Mouse (Mus musculus) liver, postnatal 0 days (tissue): ENCODE results near the gene Gm37240. TPM values are rescaled to one million over a fixed set of nuclear protein-coding genes. Genes with fewer than 3 reads are reported as not detected.

ENCODE experiments used
- ATAC-seq: fragments of 200-750 bp; cut with Nextera tagmentation; 2 replicates; pipeline ENCODE4 v1.8.0; 2017; ENCODE audit warnings: mild to moderate bottlenecking, moderate library complexity
- DNase-seq: peaks from one replicate; pipeline ENCODE4 v3.0.0-alpha.2; 2016
- H3K27ac ChIP-seq: fragments of 300-500 bp; sonication (generic); 2 replicates; pipeline ENCODE4 v1.5.1; 2014; ENCODE audit warnings: antibody characterized with exemption, moderate library complexity, mild to moderate bottlenecking, low read depth
- H3K27me3 ChIP-seq: fragments of 300-500 bp; sonication (generic); 2 replicates; pipeline ENCODE4 v1.6.1; 2014; ENCODE audit warnings: low read length, control low read depth, mixed read lengths; ENCODE audit not compliant: insufficient read depth
- H3K36me3 ChIP-seq: fragments of 300-500 bp; sonication (generic); replicated peaks from 2 replicates; pipeline ENCODE4 v1.6.1; 2014; ENCODE audit warnings: mild to moderate bottlenecking, control low read depth, low read length, moderate library complexity, mixed read lengths; ENCODE audit not compliant: insufficient read depth
- H3K4me1 ChIP-seq: fragments of 300-500 bp; sonication (generic); 2 replicates; pipeline ENCODE4 v1.6.1; 2014; ENCODE audit warnings: antibody characterized with exemption, mild to moderate bottlenecking, control low read depth; ENCODE audit not compliant: insufficient read depth
- H3K4me2 ChIP-seq: fragments of 300-500 bp; sonication (generic); 2 replicates; pipeline ENCODE4 v1.6.1; 2014; ENCODE audit warnings: low read depth, mild to moderate bottlenecking, low read length, moderate library complexity, mixed read lengths
- H3K4me3 ChIP-seq: fragments of 300-500 bp; sonication (generic); 2 replicates; pipeline ENCODE4 v1.5.1; 2014; ENCODE audit warnings: low read depth, low read length
- H3K9ac ChIP-seq: fragments of 300-500 bp; sonication (generic); replicated peaks from 2 replicates; pipeline ENCODE4 v1.6.1; 2014; ENCODE audit warnings: mild to moderate bottlenecking, moderate library complexity
- H3K9me3 ChIP-seq: fragments of 300-500 bp; sonication (generic); 2 replicates; pipeline ENCODE4 v1.6.1; 2016; ENCODE audit warnings: mild to moderate bottlenecking, control low read depth, low read length, mixed read lengths
- CTCF ChIP-seq: sonication (generic); IDR thresholded peaks from 2 replicates; pipeline ENCODE4 v1.5.1; 2016; ENCODE audit warnings: antibody characterized with exemption, low read depth
- EP300 ChIP-seq: IDR thresholded peaks from 2 replicates; pipeline ENCODE4 v1.6.1; 2016; ENCODE audit warnings: antibody characterized with exemption, low read depth, mild to moderate bottlenecking
- WGBS: fragments of 180-500 bp; shearing (Covaris S2); extraction: QIAGEN DNeasy Blood & Tissue Kit; methylation state at CpG from one replicate; pipeline ENCODE4 v1.1.7; 2014; ENCODE audit not compliant: insufficient replicate concordance; 5-methylcytosine and 5-hydroxymethylcytosine counted together
- polyA plus RNA-seq: library from polyadenylated mRNA; unstranded; fragments of >200 nt; fragmentation: Nextera tagmentation; extraction: Ambion mirVana; gene quantifications from 2 replicates; pipeline ENCODE4 v1.2.1, GENCODE M21; 2015

Gm37240 gene
- polyA plus RNA-seq, 1 experiment from 2014 or later, result 0.72 TPM

GRCm38 (mm10) chr3:85599526-85599925 lies 287.8 kb downstream of the Gm37240 start:
- DNase-seq (no peak), ATAC-seq (no peak)
- TF ChIP-seq EP300 (no peak), CTCF (no peak)
- Histone ChIP-seq H3K27me3 (no peaks in the 10 kb centered on the region), H3K9me3 (no peaks in the 10 kb centered on the region), H3K4me1 (no peaks in the 10 kb centered on the region), H3K9ac (no peak overlapping the region), H3K4me2 (no peak overlapping the region), H3K4me3 (no peak overlapping the region), H3K36me3 (no peaks in the 10 kb centered on the region; the same call in 1 of the 2 replicates), H3K27ac (no peak overlapping the region)
- 79% methylated on average over 3 of the region's 3 CpGs for WGBS

DNA sequence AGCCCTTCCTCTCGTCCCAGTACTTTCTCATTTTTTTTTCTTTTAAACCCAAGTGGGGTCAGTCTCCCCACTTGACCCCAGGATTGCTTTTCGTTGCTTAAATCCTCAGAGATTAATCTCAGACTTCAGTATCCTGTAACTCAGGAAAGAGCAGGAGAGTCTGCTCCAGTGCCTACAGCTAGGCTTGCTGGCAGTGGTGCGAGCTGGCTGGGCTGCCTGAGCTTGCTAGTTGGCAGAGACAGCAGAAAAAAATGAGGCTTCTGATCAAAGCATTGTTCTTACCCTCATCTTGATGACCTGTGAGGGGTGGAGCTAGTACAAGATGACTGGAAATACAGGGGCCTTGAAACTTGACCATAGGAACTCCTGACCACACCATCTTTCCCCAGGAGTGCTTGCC lies 292.9 kb downstream of the Gm37240 start:
- TF ChIP-seq EP300 (no peak), CTCF (no peak)
- Histone ChIP-seq H3K27ac (no peak overlapping the region), H3K4me1 (no peaks in the 10 kb centered on the region), H3K9me3 (no peaks in the 10 kb centered on the region), H3K4me3 (no peak overlapping the region), H3K36me3 (no peaks in the 10 kb centered on the region), H3K4me2 (no peak overlapping the region), H3K27me3 (no peaks in the 10 kb centered on the region), H3K9ac (no peak overlapping the region)
- WGBS, result 81% methylated on average over 3 of the region's 3 CpGs
- DNase-seq (no peak), ATAC-seq (no peak)

- no peak for TF ChIP-seq CTCF
- TF ChIP-seq EP300, result 0 out of 2 replicates have a peak, but pooled peaks have one; percentile 8
- 61% methylated on average over 5 of the region's 5 CpGs for WGBS
- H3K27me3 ChIP-seq, result no peaks in the 10 kb centered on the region
- H3K4me1 ChIP-seq, result no peaks in the 10 kb centered on the region
- H3K9ac ChIP-seq, result no peak overlapping the region
- no peak for DNase-seq
- H3K4me2 ChIP-seq, result no peak overlapping the region
- ATAC-seq, result no peak
- H3K36me3 ChIP-seq, result no peaks in the 10 kb centered on the region
- no peak overlapping the region for H3K4me3 ChIP-seq
- H3K9me3 ChIP-seq, result no peaks in the 10 kb centered on the region
- H3K27ac ChIP-seq, result no peak overlapping the region
These were observed 294.6 kb downstream of the Gm37240 start for GRCm38 (mm10) chr3:85592640-85593252.

GRCm38 (mm10) chr3:85592067-85592466 lies 295.3 kb downstream of the Gm37240 start:
- Histone ChIP-seq H3K4me3 (no peak overlapping the region), H3K27ac (no peak overlapping the region), H3K4me1 (no peaks in the 10 kb centered on the region), H3K27me3 (no peaks in the 10 kb centered on the region), H3K36me3 (no peaks in the 10 kb centered on the region), H3K9ac (no peak overlapping the region), H3K9me3 (no peaks in the 10 kb centered on the region), H3K4me2 (no peak overlapping the region)
- ATAC-seq, result peak; percentile 69
- DNase-seq, result no peak
- TF ChIP-seq CTCF (no peak), EP300 (peak; percentile 66; the same call in 1 of the 2 replicates)
- 46% methylated on average over 4 of the region's 4 CpGs for WGBS

GRCm38 (mm10) chr3:85590090-85590754 lies 297.1 kb downstream of the Gm37240 start:
- no peaks in the 10 kb centered on the region for H3K9me3 ChIP-seq
- no peak overlapping the region for H3K4me3 ChIP-seq
- no peaks in the 10 kb centered on the region for H3K27me3 ChIP-seq
- H3K36me3 ChIP-seq, result no peaks in the 10 kb centered on the region
- no peak for TF ChIP-seq CTCF
- no peak for TF ChIP-seq EP300
- no peak overlapping the region for H3K9ac ChIP-seq
- H3K4me1 ChIP-seq, result no peaks in the 10 kb centered on the region
- H3K4me2 ChIP-seq, result no peak overlapping the region
- WGBS, result 89% methylated on average over 3 of the region's 3 CpGs
- ATAC-seq, result no peak
- H3K27ac ChIP-seq, result no peak overlapping the region
- no peak for DNase-seq

DNA sequence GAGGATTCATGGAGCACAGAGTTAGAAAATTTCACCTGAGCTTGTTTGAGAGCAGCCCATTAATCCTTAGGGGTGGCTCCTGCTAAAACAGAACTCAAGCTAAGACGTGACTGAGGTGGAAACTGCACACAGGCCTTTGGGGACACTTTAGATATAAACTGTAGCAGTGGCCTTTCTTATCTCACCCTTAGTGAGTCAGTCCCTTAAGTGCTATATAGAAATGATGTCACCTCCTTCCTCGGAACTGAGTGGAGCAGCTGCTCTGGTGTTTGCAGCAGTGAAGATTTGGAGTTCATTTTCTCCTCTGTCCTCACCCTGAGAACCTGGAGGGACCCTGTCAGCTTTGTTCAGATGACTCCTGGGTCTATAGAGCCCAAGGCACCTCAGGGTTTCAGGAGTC lies 298.6 kb downstream of the Gm37240 start:
- Histone ChIP-seq H3K27me3 (no peaks in the 10 kb centered on the region), H3K9ac (no peak overlapping the region), H3K9me3 (no peaks in the 10 kb centered on the region), H3K36me3 (no peaks in the 10 kb centered on the region), H3K4me3 (no peak overlapping the region), H3K27ac (no peak overlapping the region), H3K4me1 (no peaks in the 10 kb centered on the region), H3K4me2 (no peak overlapping the region)
- DNase-seq, result no peak
- 43% methylated on average over 2 of the region's 2 CpGs for WGBS
- TF ChIP-seq CTCF (no peak), EP300 (no peak)
- peak; percentile 71 for ATAC-seq
